Mouse (Mus musculus) heart, postnatal 0 days (tissue): ENCODE measurements around the gene Grin2d. TPM values are rescaled to one million over a fixed set of nuclear protein-coding genes. Genes with fewer than 3 reads are reported as not detected.

Experiments
- ATAC-seq: fragments of 200-750 bp; cut with Nextera tagmentation; 2 replicates; pipeline ENCODE4 v1.8.0; 2017; ENCODE audit warnings: low read depth, moderate number of reproducible peaks, moderate library complexity; ENCODE audit not compliant: insufficient read depth
- DNase-seq: peaks from one replicate; pipeline ENCODE4 v3.0.0-alpha.2; 2016; ENCODE audit warnings: low spot score
- H3K27ac ChIP-seq: fragments of 300-500 bp; sonication (generic); 2 replicates; pipeline ENCODE4 v1.5.1; 2014; ENCODE audit warnings: low read depth, mild to moderate bottlenecking
- H3K27me3 ChIP-seq: fragments of 300-500 bp; sonication (generic); 2 replicates; pipeline ENCODE4 v1.6.1; 2014; ENCODE audit warnings: low read length, mixed read lengths; ENCODE audit not compliant: control insufficient read depth, insufficient read depth
- H3K36me3 ChIP-seq: fragments of 300-500 bp; sonication (generic); replicated peaks from 2 replicates; pipeline ENCODE4 v1.6.1; 2014; ENCODE audit warnings: low read length, mixed read lengths; ENCODE audit not compliant: control insufficient read depth, insufficient read depth
- H3K4me1 ChIP-seq: fragments of 300-500 bp; sonication (generic); 2 replicates; pipeline ENCODE4 v1.6.1; 2014; ENCODE audit warnings: antibody characterized with exemption; ENCODE audit not compliant: control insufficient read depth, insufficient read depth
- H3K4me2 ChIP-seq: fragments of 300-500 bp; sonication (generic); 2 replicates; pipeline ENCODE4 v1.6.1; 2014; ENCODE audit warnings: low read depth, mild to moderate bottlenecking, low read length, moderate library complexity
- H3K4me3 ChIP-seq: fragments of 300-500 bp; sonication (generic); 2 replicates; pipeline ENCODE4 v1.5.1; 2014; ENCODE audit warnings: low read depth, low read length
- H3K9ac ChIP-seq: fragments of 300-500 bp; sonication (generic); replicated peaks from 2 replicates; pipeline ENCODE4 v1.6.1; 2014; ENCODE audit warnings: low read depth, low read length, mixed read lengths
- H3K9me3 ChIP-seq: fragments of 300-500 bp; sonication (generic); replicated peaks from 2 replicates; pipeline ENCODE4 v1.6.1; 2016; ENCODE audit warnings: low read length; ENCODE audit not compliant: control insufficient read depth
- CTCF ChIP-seq: IDR thresholded peaks from 2 replicates; pipeline ENCODE4 v1.5.1; 2016; ENCODE audit warnings: antibody characterized with exemption, control low read depth, low read depth
- EP300 ChIP-seq: IDR thresholded peaks from 2 replicates; pipeline ENCODE4 v1.6.1; 2016; ENCODE audit warnings: antibody characterized with exemption, low read depth
- WGBS: fragments of 180-500 bp; shearing (Covaris S2); extraction: QIAGEN DNeasy Blood & Tissue Kit; methylation state at CpG from one replicate; pipeline ENCODE4 v1.1.7; 2014; 5-methylcytosine and 5-hydroxymethylcytosine counted together
- polyA plus RNA-seq: library from polyadenylated mRNA; unstranded; fragments of >200 nt; fragmentation: Nextera tagmentation; extraction: Ambion mirVana; gene quantifications from 2 replicates; pipeline ENCODE4 v1.2.1, GENCODE M21; 2015
- total RNA-seq: library from RNA; depleted of rRNA; stranded (reverse); fragments of >200 nt; gene quantifications from 2 replicates; pipeline ENCODE4 v1.2.3, GENCODE M21; 2014; ENCODE audit warnings: low replicate concordance

Gene Grin2d
- total and polyA plus RNA-seq, 2 experiments from 2014 or later = 0.12 to 3.1 TPM

- H3K36me3 ChIP-seq = peaks cover 49% of the 10 kb centered on the region
- H3K27me3 ChIP-seq = no peaks in the 10 kb centered on the region
- H3K4me2 ChIP-seq = peak overlapping the region; percentile 89
- peak overlapping the region; percentile 98 for H3K9ac ChIP-seq
- no peaks in the 10 kb centered on the region for H3K9me3 ChIP-seq
- ATAC-seq (no peak), DNase-seq (no peak)
- H3K27ac ChIP-seq = no peak overlapping the region
- TF ChIP-seq CTCF (no peak), EP300 (no peak)
- peak overlapping the region; percentile 98 for H3K4me3 ChIP-seq
- peaks cover 17% of the 10 kb centered on the region; the same call in 1 of the 2 replicates for H3K4me1 ChIP-seq
- 89% methylated on average over 8 of the region's 8 CpGs for WGBS
Measured at GRCm38 (mm10) chr7:45812921-45813320, 65.3 kb downstream of the Grin2d start.

DNA sequence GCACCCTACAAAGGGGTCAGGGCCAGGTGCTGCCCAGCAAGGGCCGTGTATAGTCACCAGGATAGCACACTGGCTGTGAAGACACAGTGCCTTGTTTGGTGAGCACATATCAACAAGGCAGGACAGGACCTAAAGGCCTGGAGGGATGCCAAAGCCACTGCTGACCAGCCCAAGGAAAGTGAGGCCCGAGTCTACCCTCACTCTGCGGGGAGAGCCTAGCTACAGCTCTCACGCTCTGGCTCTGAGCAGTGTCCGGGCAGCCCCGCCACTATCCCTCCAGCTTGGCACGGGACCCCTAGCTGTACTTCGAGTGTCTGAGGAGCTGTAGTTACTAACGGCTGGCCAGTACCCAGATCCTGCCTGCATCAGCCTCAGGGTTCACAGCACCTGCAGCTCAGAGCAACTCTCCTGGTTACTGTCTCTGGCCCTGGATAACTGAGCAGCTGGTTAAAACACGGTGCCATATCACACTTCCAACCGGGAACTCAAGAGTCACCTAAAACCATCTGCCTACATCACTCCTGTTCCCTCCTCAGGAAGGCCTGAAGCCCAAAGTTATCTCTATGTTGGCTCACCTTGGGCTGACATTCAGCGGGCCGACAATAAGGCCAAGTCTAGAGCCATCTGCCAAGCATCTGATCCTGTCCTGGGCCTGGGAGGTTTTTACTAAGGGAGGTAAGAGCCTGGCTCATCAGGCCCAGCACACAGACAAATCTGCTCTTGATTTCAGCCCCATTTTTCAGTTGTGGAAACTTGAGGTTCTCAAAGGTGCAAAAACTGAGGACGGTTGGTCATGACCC lies 68.7 kb downstream of the Grin2d start:
- Histone ChIP-seq H3K4me2 (no peak overlapping the region), H3K36me3 (peaks cover 67% of the 10 kb centered on the region), H3K4me3 (no peak overlapping the region), H3K9ac (no peak overlapping the region), H3K9me3 (no peaks in the 10 kb centered on the region), H3K4me1 (peaks cover 10% of the 10 kb centered on the region; the same call in 1 of the 2 replicates), H3K27me3 (no peaks in the 10 kb centered on the region), H3K27ac (no peak overlapping the region)
- TF ChIP-seq EP300 (no peak), CTCF (no peak)
- DNase-seq (no peak), ATAC-seq (no peak)
- 61% methylated on average over 13 of the region's 14 CpGs for whole genome bisulfite sequencing

- ATAC-seq = no peak
- Histone ChIP-seq H3K27me3 (no peaks in the 10 kb centered on the region), H3K27ac (no peak overlapping the region), H3K36me3 (peaks cover 67% of the 10 kb centered on the region), H3K4me3 (no peak overlapping the region), H3K4me2 (no peak overlapping the region), H3K9ac (no peak overlapping the region), H3K4me1 (peaks cover 10% of the 10 kb centered on the region; the same call in 1 of the 2 replicates), H3K9me3 (no peaks in the 10 kb centered on the region)
- no peak for DNase-seq
- WGBS = 57% methylated on average over 11 of the region's 11 CpGs
- TF ChIP-seq EP300 (no peak), CTCF (no peak)
Measured at GRCm38 (mm10) chr7:45808471-45808870, 69.7 kb downstream of the Grin2d start.

DNA sequence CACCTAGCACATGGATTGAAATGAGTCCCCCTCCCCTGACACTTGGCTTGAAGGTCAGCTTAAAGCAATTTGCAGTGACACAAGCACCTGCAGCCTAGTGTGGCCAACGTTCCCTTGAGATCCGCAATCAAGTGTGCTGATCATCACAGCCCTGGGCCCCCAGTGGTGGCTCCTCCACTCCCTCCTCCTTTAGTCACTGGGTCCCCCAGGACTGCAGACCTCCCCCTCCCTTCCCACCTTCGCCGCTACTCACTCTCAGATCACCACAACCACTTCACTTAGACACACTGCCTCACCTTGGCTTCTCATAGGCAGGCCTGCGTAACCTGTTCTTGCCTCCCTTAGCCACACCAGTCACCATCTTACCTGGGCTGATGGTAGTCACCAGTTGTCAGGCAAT lies 72.2 kb downstream of the Grin2d start:
- H3K27me3 ChIP-seq = peaks cover 2% of the 10 kb centered on the region
- TF ChIP-seq EP300 (no peak), CTCF (no peak)
- no peak overlapping the region for H3K4me3 ChIP-seq
- ATAC-seq (no peak), DNase-seq (no peak)
- H3K36me3 ChIP-seq = peaks cover 48% of the 10 kb centered on the region
- no peaks in the 10 kb centered on the region for H3K9me3 ChIP-seq
- no peak overlapping the region for H3K4me2 ChIP-seq
- H3K9ac ChIP-seq = no peak overlapping the region
- no peak overlapping the region for H3K27ac ChIP-seq
- WGBS = 49% methylated on average over 5 of the region's 5 CpGs
- peaks cover 3% of the 10 kb centered on the region for H3K4me1 ChIP-seq

GRCm38 (mm10) chr7:45802551-45802950 lies 75.6 kb downstream of the Grin2d start:
- 83% methylated on average over 6 of the region's 6 CpGs for WGBS
- Histone ChIP-seq H3K27ac (no peak overlapping the region), H3K4me2 (no peak overlapping the region), H3K36me3 (peaks cover 14% of the 10 kb centered on the region), H3K9me3 (no peaks in the 10 kb centered on the region), H3K4me3 (no peak overlapping the region), H3K4me1 (peaks cover 7% of the 10 kb centered on the region), H3K27me3 (peaks cover 33% of the 10 kb centered on the region), H3K9ac (no peak overlapping the region)
- TF ChIP-seq CTCF (no peak), EP300 (no peak)
- no peak for ATAC-seq
- DNase-seq = no peak
